Mouse (Mus musculus) hindbrain, embryonic 11.5 days (tissue): ENCODE results near the gene Psmd3. TPM values are rescaled to one million over a fixed set of nuclear protein-coding genes. Genes with fewer than 3 reads are reported as not detected.
A peak's percentile ranks its signal among the peaks of the same experiment; 100 is the strongest.
"Not testable (repeated sequence)": the region's sequence is repeated elsewhere in the genome, so short reads cannot be mapped to it uniquely, and the experiment has no call there.

ENCODE experiments used
- ATAC-seq: fragments of 200-750 bp; cut with Nextera tagmentation; 2 replicates; pipeline ENCODE4 v1.8.0; 2017; ENCODE audit warnings: mild to moderate bottlenecking, moderate TSS enrichment, moderate library complexity; ENCODE audit not compliant: low FRiP score
- DNase-seq: peaks from one replicate; pipeline ENCODE4 v3.0.0-alpha.2; 2015; ENCODE audit warnings: low spot score
- H3K27ac ChIP-seq: fragments of 300-500 bp; sonication (generic); 2 replicates; pipeline ENCODE4 v1.5.1; 2014; ENCODE audit warnings: mild to moderate bottlenecking, low read depth, low read length
- H3K27me3 ChIP-seq: fragments of 300-500 bp; sonication (generic); 2 replicates; pipeline ENCODE4 v1.6.1; 2014; ENCODE audit warnings: mild to moderate bottlenecking, low read length, moderate library complexity, mixed read lengths; ENCODE audit not compliant: control insufficient read depth, insufficient read depth
- H3K36me3 ChIP-seq: fragments of 300-500 bp; sonication (generic); 2 replicates; pipeline ENCODE4 v1.6.1; 2014; ENCODE audit warnings: mild to moderate bottlenecking, low read length, moderate library complexity, mixed read lengths; ENCODE audit not compliant: control insufficient read depth, insufficient read depth
- H3K4me1 ChIP-seq: fragments of 300-500 bp; sonication (generic); replicated peaks from 2 replicates; pipeline ENCODE4 v1.6.1; 2014; ENCODE audit warnings: low read length, mixed read lengths; ENCODE audit not compliant: control insufficient read depth, insufficient read depth
- H3K4me2 ChIP-seq: fragments of 300-500 bp; sonication (generic); replicated peaks from 2 replicates; pipeline ENCODE4 v1.6.1; 2014; ENCODE audit warnings: mild to moderate bottlenecking, low read depth, low read length
- H3K4me3 ChIP-seq: fragments of 300-500 bp; sonication (generic); 2 replicates; pipeline ENCODE4 v1.5.1; 2014; ENCODE audit warnings: low read depth, low read length
- H3K9ac ChIP-seq: fragments of 300-500 bp; sonication (generic); 2 replicates; pipeline ENCODE4 v1.6.1; 2014; ENCODE audit warnings: low read depth, low read length
- H3K9me3 ChIP-seq: fragments of 300-500 bp; sonication (generic); 2 replicates; pipeline ENCODE4 v1.6.1; 2016; ENCODE audit warnings: low read length; ENCODE audit not compliant: control insufficient read depth
- WGBS: fragments of 180-500 bp; shearing (Covaris S2); extraction: QIAGEN DNeasy Blood & Tissue Kit; methylation state at CpG from one replicate; pipeline ENCODE4 v1.1.7; 2014; 5-methylcytosine and 5-hydroxymethylcytosine counted together
- polyA plus RNA-seq: library from polyadenylated mRNA; unstranded; fragments of >200 nt; fragmentation: Nextera tagmentation; extraction: Ambion mirVana; gene quantifications from 2 replicates; pipeline ENCODE4 v1.2.1, GENCODE M21; 2014

The Psmd3 gene
- polyA plus RNA-seq, 1 experiment from 2014 or later, result 155 TPM

GRCm38 (mm10) chr11:98660517-98660916 is 21.8 kb upstream of the Psmd3 start:
- no peaks in the 10 kb centered on the region for H3K4me1 ChIP-seq
- WGBS, result 11% methylated on average over 6 of the region's 6 CpGs
- H3K4me2 ChIP-seq, result no peak overlapping the region; the same call in 1 of the 2 replicates
- no peak overlapping the region for H3K9ac ChIP-seq
- DNase-seq (peak; percentile 76), ATAC-seq (no peak)
- H3K4me3 ChIP-seq, result no peak overlapping the region
- no peaks in the 10 kb centered on the region for H3K27me3 ChIP-seq
- H3K9me3 ChIP-seq, result no peaks in the 10 kb centered on the region
- no peak overlapping the region for H3K27ac ChIP-seq
- H3K36me3 ChIP-seq, result no peaks in the 10 kb centered on the region

- ATAC-seq (no peak), DNase-seq (no peak)
- 27% methylated on average over 4 of the region's 4 CpGs for WGBS
- Histone ChIP-seq H3K27me3 (peaks cover 5% of the 10 kb centered on the region; the same call in 1 of the 2 replicates), H3K4me1 (no peaks in the 10 kb centered on the region), H3K36me3 (no peaks in the 10 kb centered on the region), H3K4me2 (no peak within 1 kb of the TSS), H3K4me3 (no peak within 1 kb of the TSS), H3K9ac (no peak within 1 kb of the TSS), H3K27ac (no peak within 1 kb of the TSS), H3K9me3 (no peaks in the 10 kb centered on the region)
Observed at GRCm38 (mm10) chr11:98664091-98664490, 18.3 kb upstream of the Psmd3 start, which contains the start of gene Gsdma. Gene Gsdma, plus strand, starts transcription at chr11:98664351.

- 75% methylated on average over 2 of the region's 2 CpGs for whole genome bisulfite sequencing
- Histone ChIP-seq H3K9ac (no peak overlapping the region), H3K36me3 (no peaks in the 10 kb centered on the region), H3K27ac (no peak overlapping the region), H3K9me3 (no peaks in the 10 kb centered on the region), H3K27me3 (peaks cover 5% of the 10 kb centered on the region; the same call in 1 of the 2 replicates), H3K4me3 (no peak overlapping the region), H3K4me1 (no peaks in the 10 kb centered on the region), H3K4me2 (no peak overlapping the region)
- ATAC-seq (no peak), DNase-seq (no peak)
Observed at GRCm38 (mm10) chr11:98668984-98669383, 13.4 kb upstream of the Psmd3 start.

GRCm38 (mm10) chr11:98671284-98671815 is 11.0 kb upstream of the Psmd3 start:
- no peak overlapping the region for H3K4me2 ChIP-seq
- H3K27me3 ChIP-seq, result peaks cover 5% of the 10 kb centered on the region; the same call in 1 of the 2 replicates
- no peak overlapping the region for H3K4me3 ChIP-seq
- no peak for DNase-seq
- no peak overlapping the region for H3K27ac ChIP-seq
- H3K9ac ChIP-seq, result no peak overlapping the region
- no peaks in the 10 kb centered on the region for H3K4me1 ChIP-seq
- no peaks in the 10 kb centered on the region for H3K36me3 ChIP-seq
- no peaks in the 10 kb centered on the region for H3K9me3 ChIP-seq
- ATAC-seq, result no peak
- 71% methylated on average over 3 of the region's 3 CpGs for WGBS

- H3K27ac ChIP-seq, result no peak overlapping the region
- H3K4me3 ChIP-seq, result no peak overlapping the region
- H3K9ac ChIP-seq, result no peak overlapping the region
- DNase-seq, result no peak
- H3K4me1 ChIP-seq, result no peaks in the 10 kb centered on the region
- no peaks in the 10 kb centered on the region for H3K36me3 ChIP-seq
- H3K27me3 ChIP-seq, result peaks cover 5% of the 10 kb centered on the region; the same call in 1 of the 2 replicates
- WGBS, result 69% methylated on average over 5 of the region's 5 CpGs
- H3K9me3 ChIP-seq, result no peaks in the 10 kb centered on the region
- no peak overlapping the region for H3K4me2 ChIP-seq
- ATAC-seq, result no peak
Observed at GRCm38 (mm10) chr11:98671857-98672256, 10.5 kb upstream of the Psmd3 start.

- no peak overlapping the region for H3K4me2 ChIP-seq
Observed at GRCm38 (mm10) chr11:98672482-98672881, 9.9 kb upstream of the Psmd3 start.

GRCm38 (mm10) chr11:98673136-98673535 is 9.2 kb upstream of the Psmd3 start:
- H3K9me3 ChIP-seq, H3K4me2 ChIP-seq, H3K27me3 ChIP-seq, H3K9ac ChIP-seq, H3K36me3 ChIP-seq, H3K4me1 ChIP-seq, ATAC-seq, H3K27ac ChIP-seq, H3K4me3 ChIP-seq: not testable (repeated sequence)
- WGBS, result 3% methylated on average over 6 of the region's 7 CpGs
- peak; percentile 72 for DNase-seq

More at GRCm38 (mm10) chr11:98672482-98672881, 9.9 kb upstream of the Psmd3 start:
- H3K27me3 ChIP-seq, result peaks cover 5% of the 10 kb centered on the region; the same call in 1 of the 2 replicates
- no peaks in the 10 kb centered on the region for H3K4me1 ChIP-seq
- no peak overlapping the region for H3K27ac ChIP-seq
- H3K9me3 ChIP-seq, result no peaks in the 10 kb centered on the region
- no peak for ATAC-seq
- H3K4me3 ChIP-seq, result no peak overlapping the region
- no peak for DNase-seq
- WGBS, result 92% methylated on average over 5 of the region's 5 CpGs
- H3K9ac ChIP-seq, result no peak overlapping the region
- no peaks in the 10 kb centered on the region for H3K36me3 ChIP-seq

- WGBS, result 52% methylated on average over 7 of the region's 7 CpGs
- DNase-seq (no peak), ATAC-seq (no peak)
- Histone ChIP-seq H3K9me3 (no peaks in the 10 kb centered on the region), H3K9ac (no peak overlapping the region), H3K27ac (no peak overlapping the region), H3K4me3 (no peak overlapping the region), H3K27me3 (no peaks in the 10 kb centered on the region), H3K4me2 (no peak overlapping the region), H3K4me1 (no peaks in the 10 kb centered on the region), H3K36me3 (no peaks in the 10 kb centered on the region)
Observed at GRCm38 (mm10) chr11:98675829-98676363, 6.5 kb upstream of the Psmd3 start.

- 84% methylated on average over 1 of the region's 1 CpGs for WGBS
- H3K27ac ChIP-seq, result no peak overlapping the region
- ATAC-seq (no peak), DNase-seq (no peak)
- H3K27me3 ChIP-seq, result no peaks in the 10 kb centered on the region
- no peaks in the 10 kb centered on the region for H3K4me1 ChIP-seq
- no peaks in the 10 kb centered on the region for H3K36me3 ChIP-seq
- H3K4me2 ChIP-seq, result no peak overlapping the region
- no peak overlapping the region for H3K9ac ChIP-seq
- no peak overlapping the region for H3K4me3 ChIP-seq
- H3K9me3 ChIP-seq, result no peaks in the 10 kb centered on the region
Observed at GRCm38 (mm10) chr11:98680023-98680422, 2.3 kb upstream of the Psmd3 start.
